Mouse (Mus musculus): ENCODE data around the gene Tbrg4. TPM values are rescaled to one million over a fixed set of nuclear protein-coding genes. Genes with fewer than 3 reads are reported as not detected.
A peak's percentile ranks its signal among the peaks of the same experiment; 100 is the strongest.

The Tbrg4 gene
- polyA plus RNA-seq, 1 experiment from 2014 or later: 31.8 TPM

GRCm38 (mm10) chr11:6647831-6648724, 22.2 kb upstream of the Tbrg4 start:
- H3K4me2 ChIP-seq: no peak overlapping the region

GRCm38 (mm10) chr11:6644566-6644965, 18.7 kb upstream of the Tbrg4 start:
- no peaks in the 10 kb centered on the region for H3K9me3 ChIP-seq
- no peaks in the 10 kb centered on the region for H3K4me1 ChIP-seq (replicated peaks)
- no peak overlapping the region for H3K9ac ChIP-seq
- H3K27me3 ChIP-seq: no peaks in the 10 kb centered on the region
- H3K4me3 ChIP-seq: no peak overlapping the region
- WGBS: 77% methylated on average over 6 of the region's 6 CpGs
- no peak overlapping the region for H3K27ac ChIP-seq (replicated peaks)
- H3K36me3 ChIP-seq: no peaks in the 10 kb centered on the region
- no peak for ATAC-seq (ENCODE audit: low FRiP score, low read depth)
- H3K4me2 ChIP-seq: no peak overlapping the region

More at GRCm38 (mm10) chr11:6647831-6648724, 22.2 kb upstream of the Tbrg4 start:
- no peak for ATAC-seq (ENCODE audit: low FRiP score, low read depth)
- Histone ChIP-seq H3K36me3 (no peaks in the 10 kb centered on the region), H3K27ac (replicated peaks) (no peak overlapping the region), H3K4me1 (replicated peaks) (no peaks in the 10 kb centered on the region), H3K9ac (no peak overlapping the region), H3K27me3 (no peaks in the 10 kb centered on the region), H3K4me3 (no peak overlapping the region), H3K9me3 (no peaks in the 10 kb centered on the region)
- 63% methylated on average over 9 of the region's 9 CpGs for WGBS

- Histone ChIP-seq H3K9me3 (no peaks in the 10 kb centered on the region), H3K27me3 (no peaks in the 10 kb centered on the region), H3K4me3 (no peak overlapping the region), H3K4me1 (replicated peaks) (no peaks in the 10 kb centered on the region), H3K4me2 (no peak overlapping the region), H3K9ac (no peak overlapping the region), H3K27ac (replicated peaks) (no peak overlapping the region), H3K36me3 (no peaks in the 10 kb centered on the region)
- ATAC-seq (ENCODE audit: low FRiP score, low read depth): no peak
- WGBS: 74% methylated on average over 6 of the region's 6 CpGs
Observed at GRCm38 (mm10) chr11:6639072-6639471, 13.2 kb upstream of the Tbrg4 start.

- Histone ChIP-seq H3K4me1 (replicated peaks) (no peaks in the 10 kb centered on the region), H3K4me2 (no peak within 1 kb of the TSS), H3K4me3 (no peak within 1 kb of the TSS), H3K27me3 (no peaks in the 10 kb centered on the region), H3K9me3 (no peaks in the 10 kb centered on the region), H3K36me3 (no peaks in the 10 kb centered on the region), H3K27ac (replicated peaks) (no peak within 1 kb of the TSS), H3K9ac (no peak within 1 kb of the TSS)
- no peak for ATAC-seq (ENCODE audit: low FRiP score, low read depth)
- WGBS: 96% methylated on average over 4 of the region's 4 CpGs
Observed at GRCm38 (mm10) chr11:6638537-6638936, 12.7 kb upstream of the Tbrg4 start, which contains the start of gene Wap. Gene Wap, minus strand, starts transcription at chr11:6638637.

- WGBS: 78% methylated on average over 8 of the region's 8 CpGs
- H3K9me3 ChIP-seq: no peaks in the 10 kb centered on the region
- no peak overlapping the region for H3K4me2 ChIP-seq
- no peak overlapping the region for H3K9ac ChIP-seq
- ATAC-seq (ENCODE audit: low FRiP score, low read depth): no peak
- no peak overlapping the region for H3K4me3 ChIP-seq
- H3K27ac ChIP-seq (replicated peaks): no peak overlapping the region
- no peaks in the 10 kb centered on the region for H3K36me3 ChIP-seq
- no peaks in the 10 kb centered on the region for H3K4me1 ChIP-seq (replicated peaks)
- no peaks in the 10 kb centered on the region for H3K27me3 ChIP-seq
Observed at GRCm38 (mm10) chr11:6636150-6636549, 10.3 kb upstream of the Tbrg4 start.

GRCm38 (mm10) chr11:6629655-6630054, 3.8 kb upstream of the Tbrg4 start:
- Histone ChIP-seq H3K9ac (no peak overlapping the region), H3K36me3 (no peaks in the 10 kb centered on the region), H3K4me2 (no peak overlapping the region), H3K4me1 (replicated peaks) (peaks cover 14% of the 10 kb centered on the region), H3K9me3 (no peaks in the 10 kb centered on the region), H3K4me3 (no peak overlapping the region), H3K27me3 (no peaks in the 10 kb centered on the region), H3K27ac (replicated peaks) (no peak overlapping the region)
- no peak for ATAC-seq (ENCODE audit: low FRiP score, low read depth)

GRCm38 (mm10) chr11:6628568-6628967, 2.7 kb upstream of the Tbrg4 start:
- H3K9me3 ChIP-seq: no peaks in the 10 kb centered on the region
- H3K36me3 ChIP-seq: peaks cover 4% of the 10 kb centered on the region; the same call in 1 of the 2 replicates
- H3K4me2 ChIP-seq: no peak overlapping the region
- no peak for ATAC-seq (ENCODE audit: low FRiP score, low read depth)
- H3K4me3 ChIP-seq: no peak overlapping the region
- H3K9ac ChIP-seq: no peak overlapping the region
- WGBS: 19% methylated on average over 4 of the region's 4 CpGs
- H3K4me1 ChIP-seq (replicated peaks): peaks cover 25% of the 10 kb centered on the region
- no peaks in the 10 kb centered on the region for H3K27me3 ChIP-seq
- no peak overlapping the region for H3K27ac ChIP-seq (replicated peaks)

GRCm38 (mm10) chr11:6627731-6628130, 1.9 kb upstream of the Tbrg4 start:
- H3K4me2 ChIP-seq: no peak overlapping the region
- no peak overlapping the region for H3K27ac ChIP-seq (replicated peaks)
- 92% methylated on average over 4 of the region's 4 CpGs for WGBS
- H3K27me3 ChIP-seq: no peaks in the 10 kb centered on the region
- H3K4me1 ChIP-seq (replicated peaks): peaks cover 33% of the 10 kb centered on the region
- H3K9ac ChIP-seq: no peak overlapping the region
- H3K4me3 ChIP-seq: no peak overlapping the region
- H3K36me3 ChIP-seq: peaks cover 10% of the 10 kb centered on the region
- H3K9me3 ChIP-seq: no peaks in the 10 kb centered on the region
- ATAC-seq (ENCODE audit: low FRiP score, low read depth): no peak

- peak overlapping the region; percentile 79 for H3K4me3 ChIP-seq
- peak overlapping the region; percentile 85 for H3K4me2 ChIP-seq
- 15% methylated on average over 16 of the region's 16 CpGs for WGBS
- H3K27ac ChIP-seq (replicated peaks): peak overlapping the region; percentile 86
- H3K36me3 ChIP-seq: peaks cover 19% of the 10 kb centered on the region
- H3K4me1 ChIP-seq (replicated peaks): peaks cover 33% of the 10 kb centered on the region
- peak; percentile 29 for ATAC-seq (ENCODE audit: low FRiP score, low read depth)
- H3K9me3 ChIP-seq: no peaks in the 10 kb centered on the region
- H3K27me3 ChIP-seq: no peaks in the 10 kb centered on the region
- peak overlapping the region; percentile 60 for H3K9ac ChIP-seq
Observed at GRCm38 (mm10) chr11:6626388-6626772, 513 bp upstream of the Tbrg4 start.

- Histone ChIP-seq H3K4me1 (replicated peaks) (peaks cover 33% of the 10 kb centered on the region), H3K9ac (peak overlapping the region; percentile 60), H3K27ac (replicated peaks) (no peak overlapping the region), H3K36me3 (peaks cover 34% of the 10 kb centered on the region), H3K4me3 (peak overlapping the region; percentile 79), H3K9me3 (no peaks in the 10 kb centered on the region), H3K27me3 (no peaks in the 10 kb centered on the region), H3K4me2 (peak overlapping the region; percentile 61)
- WGBS: 74% methylated on average over 14 of the region's 14 CpGs
- no peak for ATAC-seq (ENCODE audit: low FRiP score, low read depth)
Observed at GRCm38 (mm10) chr11:6624619-6625382, 1.1 kb downstream of the Tbrg4 start.

- Histone ChIP-seq H3K9me3 (no peaks in the 10 kb centered on the region), H3K36me3 (peaks cover 45% of the 10 kb centered on the region), H3K9ac (no peak overlapping the region), H3K27ac (replicated peaks) (no peak overlapping the region), H3K4me2 (no peak overlapping the region), H3K27me3 (no peaks in the 10 kb centered on the region), H3K4me1 (replicated peaks) (peaks cover 33% of the 10 kb centered on the region), H3K4me3 (no peak overlapping the region)
- no peak for ATAC-seq (ENCODE audit: low FRiP score, low read depth)
- WGBS: 95% methylated on average over 10 of the region's 10 CpGs
Observed at GRCm38 (mm10) chr11:6623704-6624103, 2.2 kb downstream of the Tbrg4 start.
